Mouse (Mus musculus) lung, embryonic 14.5 days (tissue): ENCODE data around the gene Slc25a18. TPM values are rescaled to one million over a fixed set of nuclear protein-coding genes. Genes with fewer than 3 reads are reported as not detected.

Experiments
- ATAC-seq: fragments of 200-750 bp; cut with Nextera tagmentation; 2 replicates; pipeline ENCODE4 v1.8.0; 2017; ENCODE audit warnings: mild to moderate bottlenecking, moderate TSS enrichment, moderate library complexity; ENCODE audit not compliant: insufficient read depth
- DNase-seq: peaks from one replicate; pipeline ENCODE4 v3.0.0-alpha.2; 2015
- H3K27ac ChIP-seq: fragments of 300-500 bp; sonication (generic); 2 replicates; pipeline ENCODE4 v1.5.1; 2014; ENCODE audit warnings: low read depth, mild to moderate bottlenecking, moderate library complexity
- H3K27me3 ChIP-seq: fragments of 300-500 bp; sonication (generic); 2 replicates; pipeline ENCODE4 v1.6.1; 2014; ENCODE audit warnings: low read length, control low read depth; ENCODE audit not compliant: insufficient read depth
- H3K36me3 ChIP-seq: fragments of 300-500 bp; sonication (generic); 2 replicates; pipeline ENCODE4 v1.6.1; 2014; ENCODE audit warnings: control low read depth; ENCODE audit not compliant: insufficient read depth
- H3K4me1 ChIP-seq: fragments of 300-500 bp; sonication (generic); 2 replicates; pipeline ENCODE4 v1.6.1; 2014; ENCODE audit warnings: antibody characterized with exemption, control low read depth; ENCODE audit not compliant: insufficient read depth
- H3K4me2 ChIP-seq: fragments of 300-500 bp; sonication (generic); 2 replicates; pipeline ENCODE4 v1.6.1; 2014; ENCODE audit warnings: mild to moderate bottlenecking
- H3K4me3 ChIP-seq: fragments of 300-500 bp; sonication (generic); 2 replicates; pipeline ENCODE4 v1.5.1; 2014; ENCODE audit warnings: low read depth, low read length
- H3K9ac ChIP-seq: fragments of 300-500 bp; sonication (generic); 2 replicates; pipeline ENCODE4 v1.6.1; 2014
- H3K9me3 ChIP-seq: fragments of 300-500 bp; sonication (generic); 2 replicates; pipeline ENCODE4 v1.6.1; 2016; ENCODE audit warnings: low read depth, low read length, control low read depth
- CTCF ChIP-seq: IDR thresholded peaks from 2 replicates; pipeline ENCODE4 v1.5.1; 2016; ENCODE audit warnings: antibody characterized with exemption, low read depth
- WGBS: fragments of 180-500 bp; shearing (Covaris S2); extraction: QIAGEN DNeasy Blood & Tissue Kit; methylation state at CpG from one replicate; pipeline ENCODE4 v1.1.7; 2014; 5-methylcytosine and 5-hydroxymethylcytosine counted together
- microRNA-seq: library from miRNA; unstranded; fragments of <30 nt; microRNA quantifications from one replicate; pipeline ENCODE4, GENCODE M21; 2016; ENCODE audit warnings: borderline number of aligned reads
- polyA plus RNA-seq: library from polyadenylated mRNA; unstranded; fragments of >200 nt; fragmentation: Nextera tagmentation; extraction: Ambion mirVana; gene quantifications from 2 replicates; pipeline ENCODE4 v1.2.1, GENCODE M21; 2014

Gene Slc25a18
- polyA plus RNA-seq, 1 experiment from 2014 or later = 0.09 TPM

- no peak for TF ChIP-seq CTCF
- DNase-seq = peak; percentile 12
These were observed 66.9 kb downstream of the Slc25a18 start for GRCm38 (mm10) chr6:120840258-120840657.

GRCm38 (mm10) chr6:120841754-120842153 lies 68.4 kb downstream of the Slc25a18 start:
- TF ChIP-seq CTCF = no peak
- Histone ChIP-seq H3K4me3 (no peak overlapping the region), H3K4me1 (0 out of 2 replicates have a peak, but pooled peaks cover 2% of the 10 kb centered on the region), H3K9ac (no peak overlapping the region), H3K27me3 (no peaks in the 10 kb centered on the region), H3K4me2 (no peak overlapping the region), H3K9me3 (no peaks in the 10 kb centered on the region), H3K27ac (no peak overlapping the region), H3K36me3 (no peaks in the 10 kb centered on the region)
- WGBS = 85% methylated on average over 5 of the region's 5 CpGs
- no peak for ATAC-seq
- DNase-seq = no peak

More at GRCm38 (mm10) chr6:120840258-120840657, 66.9 kb downstream of the Slc25a18 start:
- 91% methylated on average over 7 of the region's 7 CpGs for WGBS
- H3K36me3 ChIP-seq = no peaks in the 10 kb centered on the region
- ATAC-seq = no peak
- H3K9ac ChIP-seq = no peak overlapping the region
- no peaks in the 10 kb centered on the region for H3K9me3 ChIP-seq
- H3K4me2 ChIP-seq = no peak overlapping the region
- peaks cover 2% of the 10 kb centered on the region; the same call in 1 of the 2 replicates for H3K4me1 ChIP-seq
- no peaks in the 10 kb centered on the region for H3K27me3 ChIP-seq
- no peak overlapping the region for H3K4me3 ChIP-seq
- no peak overlapping the region for H3K27ac ChIP-seq

Small RNAs within 50 kb of the gene (microRNA-seq; reads per million reads assigned to microRNA genes)
- not detected for gene Gm25193

Other genes with a start within 250 kb of the Slc25a18 start
- gene Hdhd5, start 242.3 kb upstream of the Slc25a18 start, polyA plus RNA-seq = 13.9 and 15.6 TPM in 2 replicates
- gene Cecr2, start 107.2 kb upstream of the Slc25a18 start, polyA plus RNA-seq = 3.8 and 4.1 TPM in 2 replicates
- 92.1 and 92.3 TPM in 2 replicates for gene Atp6v1e1, start 49.2 kb downstream of the Slc25a18 start, polyA plus RNA-seq
- gene Bcl2l13, start 62.6 kb downstream of the Slc25a18 start, polyA plus RNA-seq = 34.4 and 34.6 TPM in 2 replicates
- 18.1 and 22.1 TPM in 2 replicates for gene Bid, start 143.3 kb downstream of the Slc25a18 start, polyA plus RNA-seq